Mouse (Mus musculus) forebrain, embryonic 13.5 days (tissue): ENCODE results near the gene Arl15. TPM values are rescaled to one million over a fixed set of nuclear protein-coding genes. Genes with fewer than 3 reads are reported as not detected.

ENCODE experiments used
- ATAC-seq: fragments of 200-750 bp; cut with Nextera tagmentation; 2 replicates; pipeline ENCODE4 v1.8.0; 2017
- H3K27ac ChIP-seq: fragments of 300-500 bp; sonication (generic); 2 replicates; pipeline ENCODE4 v1.5.1; 2015; ENCODE audit warnings: inconsistent platforms, mild to moderate bottlenecking, moderate library complexity
- H3K27me3 ChIP-seq: fragments of 300-500 bp; sonication (generic); 2 replicates; pipeline ENCODE4 v1.6.1; 2015; ENCODE audit warnings: mild to moderate bottlenecking, inconsistent platforms
- H3K36me3 ChIP-seq: fragments of 300-500 bp; sonication (generic); 2 replicates; pipeline ENCODE4 v1.6.1; 2015; ENCODE audit warnings: mild to moderate bottlenecking, inconsistent platforms; ENCODE audit not compliant: poor library complexity, severe bottlenecking
- H3K4me1 ChIP-seq: fragments of 300-500 bp; sonication (generic); 2 replicates; pipeline ENCODE4 v1.6.1; 2015; ENCODE audit warnings: inconsistent platforms
- H3K4me2 ChIP-seq: fragments of 300-500 bp; sonication (generic); 2 replicates; pipeline ENCODE4 v1.6.1; 2015; ENCODE audit warnings: inconsistent platforms, mild to moderate bottlenecking, moderate library complexity
- H3K4me3 ChIP-seq: fragments of 300-500 bp; sonication (generic); 2 replicates; pipeline ENCODE4 v1.5.1; 2015; ENCODE audit warnings: mild to moderate bottlenecking, inconsistent platforms
- H3K9ac ChIP-seq: fragments of 300-500 bp; sonication (generic); 2 replicates; pipeline ENCODE4 v1.6.1; 2015; ENCODE audit warnings: mild to moderate bottlenecking, inconsistent platforms
- H3K9me3 ChIP-seq: fragments of 300-500 bp; sonication (generic); replicated peaks from 2 replicates; pipeline ENCODE4 v1.6.1; 2016; ENCODE audit warnings: inconsistent platforms
- WGBS: fragments of 180-500 bp; shearing (Covaris S2); methylation state at CpG from one replicate; pipeline ENCODE4 v1.1.7; 2015; 5-methylcytosine and 5-hydroxymethylcytosine counted together
- polyA plus RNA-seq: library from polyadenylated mRNA; unstranded; fragments of >200 nt; fragmentation: Nextera tagmentation; extraction: Ambion mirVana; gene quantifications from 2 replicates; pipeline ENCODE4 v1.2.1, GENCODE M21; 2015

The Arl15 gene
- polyA plus RNA-seq, 1 experiment from 2014 or later = 17.8 TPM

GRCm38 (mm10) chr13:114011019-114011418, 216.7 kb downstream of the Arl15 start:
- Histone ChIP-seq H3K36me3 (no peaks in the 10 kb centered on the region), H3K4me1 (peaks cover 16% of the 10 kb centered on the region), H3K9ac (no peak overlapping the region), H3K27me3 (no peaks in the 10 kb centered on the region), H3K27ac (no peak overlapping the region), H3K4me2 (no peak overlapping the region), H3K4me3 (no peak overlapping the region), H3K9me3 (no peaks in the 10 kb centered on the region)
- WGBS = 48% methylated on average over 12 of the region's 12 CpGs
- peak; percentile 48 for ATAC-seq

- H3K27me3 ChIP-seq = no peaks in the 10 kb centered on the region
- H3K4me3 ChIP-seq = no peak overlapping the region
- H3K4me1 ChIP-seq = no peaks in the 10 kb centered on the region
- H3K9me3 ChIP-seq = no peaks in the 10 kb centered on the region
- WGBS = 82% methylated on average over 8 of the region's 8 CpGs
- no peak overlapping the region for H3K4me2 ChIP-seq
- no peak overlapping the region for H3K9ac ChIP-seq
- H3K27ac ChIP-seq = no peak overlapping the region
- H3K36me3 ChIP-seq = no peaks in the 10 kb centered on the region
- no peak for ATAC-seq
Measured at GRCm38 (mm10) chr13:114017928-114018327, 223.6 kb downstream of the Arl15 start.

GRCm38 (mm10) chr13:114023541-114023940, 229.2 kb downstream of the Arl15 start:
- Histone ChIP-seq H3K27ac (no peak overlapping the region), H3K9me3 (no peaks in the 10 kb centered on the region), H3K27me3 (no peaks in the 10 kb centered on the region), H3K4me2 (no peak overlapping the region), H3K9ac (no peak overlapping the region), H3K4me1 (no peaks in the 10 kb centered on the region), H3K36me3 (no peaks in the 10 kb centered on the region), H3K4me3 (no peak overlapping the region)
- 96% methylated on average over 7 of the region's 7 CpGs for WGBS
- ATAC-seq = no peak

- H3K9me3 ChIP-seq = no peaks in the 10 kb centered on the region
Measured at GRCm38 (mm10) chr13:114026306-114026705, 232.0 kb downstream of the Arl15 start.

GRCm38 (mm10) chr13:114026751-114027150, 232.4 kb downstream of the Arl15 start:
- H3K9ac ChIP-seq = no peak overlapping the region
- H3K4me3 ChIP-seq = no peak overlapping the region
- H3K4me2 ChIP-seq = no peak overlapping the region
- no peaks in the 10 kb centered on the region for H3K27me3 ChIP-seq
- WGBS = 92% methylated on average over 7 of the region's 7 CpGs
- no peak overlapping the region for H3K27ac ChIP-seq
- H3K9me3 ChIP-seq = no peaks in the 10 kb centered on the region
- ATAC-seq = no peak
- no peaks in the 10 kb centered on the region for H3K36me3 ChIP-seq
- no peaks in the 10 kb centered on the region for H3K4me1 ChIP-seq

More at GRCm38 (mm10) chr13:114026306-114026705, 232.0 kb downstream of the Arl15 start:
- no peak overlapping the region for H3K4me2 ChIP-seq
- H3K4me1 ChIP-seq = no peaks in the 10 kb centered on the region
- no peak overlapping the region for H3K9ac ChIP-seq
- H3K4me3 ChIP-seq = no peak overlapping the region
- no peak for ATAC-seq
- no peaks in the 10 kb centered on the region for H3K36me3 ChIP-seq
- no peak overlapping the region for H3K27ac ChIP-seq
- H3K27me3 ChIP-seq = no peaks in the 10 kb centered on the region
- 78% methylated on average over 6 of the region's 6 CpGs for WGBS

- Histone ChIP-seq H3K4me3 (no peak overlapping the region), H3K27ac (no peak overlapping the region), H3K36me3 (no peaks in the 10 kb centered on the region), H3K4me1 (peaks cover 25% of the 10 kb centered on the region), H3K9ac (no peak overlapping the region), H3K9me3 (no peaks in the 10 kb centered on the region), H3K27me3 (no peaks in the 10 kb centered on the region), H3K4me2 (no peak overlapping the region)
- ATAC-seq = no peak
- 30% methylated on average over 10 of the region's 10 CpGs for WGBS
Measured at GRCm38 (mm10) chr13:114048071-114048470, 253.8 kb downstream of the Arl15 start.

GRCm38 (mm10) chr13:114048688-114049087, 254.4 kb downstream of the Arl15 start:
- ATAC-seq = no peak
- Histone ChIP-seq H3K36me3 (no peaks in the 10 kb centered on the region), H3K27me3 (no peaks in the 10 kb centered on the region), H3K9ac (no peak overlapping the region), H3K27ac (no peak overlapping the region), H3K4me2 (no peak overlapping the region), H3K4me1 (peaks cover 25% of the 10 kb centered on the region), H3K9me3 (no peaks in the 10 kb centered on the region), H3K4me3 (no peak overlapping the region)
- WGBS = 24% methylated on average over 3 of the region's 3 CpGs

- H3K27ac ChIP-seq = no peak overlapping the region
- peaks cover 25% of the 10 kb centered on the region for H3K4me1 ChIP-seq
- H3K36me3 ChIP-seq = no peaks in the 10 kb centered on the region
- no peaks in the 10 kb centered on the region for H3K27me3 ChIP-seq
- no peak overlapping the region for H3K4me3 ChIP-seq
- WGBS = 16% methylated on average over 9 of the region's 9 CpGs
- H3K9me3 ChIP-seq = no peaks in the 10 kb centered on the region
- H3K9ac ChIP-seq = no peak overlapping the region
- H3K4me2 ChIP-seq = no peak overlapping the region
- no peak for ATAC-seq
Measured at GRCm38 (mm10) chr13:114051151-114051850, 257.0 kb downstream of the Arl15 start.

GRCm38 (mm10) chr13:114052426-114053205, 258.3 kb downstream of the Arl15 start:
- Histone ChIP-seq H3K9ac (no peak overlapping the region), H3K36me3 (no peaks in the 10 kb centered on the region), H3K4me3 (no peak overlapping the region), H3K9me3 (no peaks in the 10 kb centered on the region), H3K27ac (no peak overlapping the region), H3K4me1 (peaks cover 25% of the 10 kb centered on the region), H3K4me2 (no peak overlapping the region), H3K27me3 (no peaks in the 10 kb centered on the region)
- WGBS = 23% methylated on average over 15 of the region's 15 CpGs
- no peak; the same call in 1 of the 2 replicates for ATAC-seq

GRCm38 (mm10) chr13:114053261-114053660, 259.0 kb downstream of the Arl15 start:
- 95% methylated on average over 2 of the region's 2 CpGs for WGBS
- no peak overlapping the region for H3K4me2 ChIP-seq
- H3K4me3 ChIP-seq = no peak overlapping the region
- no peaks in the 10 kb centered on the region for H3K9me3 ChIP-seq
- no peaks in the 10 kb centered on the region for H3K36me3 ChIP-seq
- H3K9ac ChIP-seq = no peak overlapping the region
- H3K27me3 ChIP-seq = no peaks in the 10 kb centered on the region
- peaks cover 21% of the 10 kb centered on the region for H3K4me1 ChIP-seq
- ATAC-seq = no peak
- no peak overlapping the region for H3K27ac ChIP-seq

- Histone ChIP-seq H3K4me1 (peaks cover 12% of the 10 kb centered on the region; the same call in 1 of the 2 replicates), H3K27ac (no peak overlapping the region), H3K4me3 (no peak overlapping the region), H3K4me2 (no peak overlapping the region), H3K9ac (no peak overlapping the region), H3K36me3 (no peaks in the 10 kb centered on the region), H3K27me3 (no peaks in the 10 kb centered on the region), H3K9me3 (no peaks in the 10 kb centered on the region)
- 82% methylated on average over 9 of the region's 9 CpGs for WGBS
- no peak for ATAC-seq
Measured at GRCm38 (mm10) chr13:114055686-114056085, 261.4 kb downstream of the Arl15 start.

GRCm38 (mm10) chr13:114060258-114060657, 266.0 kb downstream of the Arl15 start:
- 79% methylated on average over 6 of the region's 6 CpGs for WGBS
- ATAC-seq = no peak
- Histone ChIP-seq H3K4me2 (no peak overlapping the region), H3K9me3 (no peaks in the 10 kb centered on the region), H3K4me1 (no peaks in the 10 kb centered on the region), H3K27ac (no peak overlapping the region), H3K4me3 (no peak overlapping the region), H3K27me3 (no peaks in the 10 kb centered on the region), H3K36me3 (no peaks in the 10 kb centered on the region), H3K9ac (no peak overlapping the region)
